Mouse (Mus musculus) brain, embryonic 18.5 days (tissue): ENCODE measurements around the gene Uck1.

Source experiments
- DNase-seq: peaks from one replicate; pipeline ENCODE4 v3.0.0-alpha.2; 2012; ENCODE audit warnings: low read depth, low spot score

The Uck1 gene

DNA sequence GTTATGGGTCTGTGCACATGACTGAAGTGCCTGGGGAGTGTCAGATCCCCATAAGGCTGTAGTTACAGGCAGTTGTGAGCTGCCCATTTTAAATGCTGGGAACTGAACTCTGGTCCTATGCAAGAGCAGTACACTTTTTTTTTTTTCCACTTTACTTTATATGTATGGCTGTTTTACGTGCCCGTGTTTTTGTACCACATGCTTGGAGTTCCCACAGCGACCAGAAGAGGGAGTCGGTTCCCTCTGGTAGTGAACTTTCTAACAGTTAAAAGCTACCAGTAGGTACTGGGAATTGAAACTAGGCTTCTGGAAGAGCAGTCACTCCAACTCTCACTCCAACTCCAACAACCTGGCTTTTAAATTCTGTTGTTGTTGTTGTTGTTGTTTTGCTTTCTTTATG is 676 bp upstream of the Uck1 start:
- DNase-seq = no peak

GRCm38 (mm10) chr2:32258887-32259533 is 949 bp downstream of the Uck1 start:
- DNase-seq = no peak

- no peak for DNase-seq
Observed at GRCm38 (mm10) chr2:32256273-32256672, 3.7 kb downstream of the Uck1 start.

DNA sequence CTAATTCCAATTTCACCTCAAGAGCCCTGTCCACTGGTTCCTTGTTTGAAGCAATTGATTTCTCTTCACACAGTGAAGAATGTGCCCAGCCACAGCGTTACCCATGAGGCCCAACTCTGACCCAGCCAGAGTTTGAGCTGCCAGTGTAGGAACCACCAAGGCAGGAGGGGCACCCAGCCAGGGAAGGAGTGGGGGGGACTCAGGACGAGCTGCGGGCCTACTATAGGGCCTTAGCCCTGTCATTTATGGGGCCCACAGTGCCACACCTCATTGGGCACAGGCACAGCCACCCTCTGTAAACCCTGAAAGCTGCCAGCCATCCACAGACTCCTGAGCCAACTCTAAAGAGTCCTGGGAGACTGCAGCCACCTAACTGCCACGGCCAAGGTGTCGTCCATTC is 5.4 kb downstream of the Uck1 start:
- DNase-seq = no peak

- DNase-seq = no peak
Observed at GRCm38 (mm10) chr2:32253352-32253751, 6.6 kb downstream of the Uck1 start.

DNA sequence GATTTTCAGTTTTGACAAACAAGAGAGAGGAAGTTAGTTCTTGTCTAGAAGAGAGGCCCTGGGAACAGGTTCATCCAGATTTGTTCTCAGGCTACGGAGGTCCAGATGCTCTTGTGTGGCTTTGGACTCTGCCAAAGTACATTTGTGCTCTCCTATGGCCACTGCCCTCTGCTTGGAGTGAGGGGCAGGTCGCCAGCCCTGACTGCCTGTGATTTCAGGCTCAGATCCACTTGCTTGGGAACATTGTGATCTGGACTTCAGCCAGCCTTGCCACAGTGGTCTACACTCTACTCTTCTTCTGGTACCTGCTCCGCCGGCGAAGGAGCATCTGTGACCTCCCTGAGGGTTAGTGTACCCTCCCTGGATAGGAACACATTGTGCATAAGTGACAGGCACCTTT is 7.3 kb downstream of the Uck1 start:
- no peak for DNase-seq

GRCm38 (mm10) chr2:32251791-32252527 is 8.0 kb downstream of the Uck1 start:
- no peak for DNase-seq

- no peak for DNase-seq
Observed at GRCm38 (mm10) chr2:32248377-32249361, 11.3 kb downstream of the Uck1 start.

DNA sequence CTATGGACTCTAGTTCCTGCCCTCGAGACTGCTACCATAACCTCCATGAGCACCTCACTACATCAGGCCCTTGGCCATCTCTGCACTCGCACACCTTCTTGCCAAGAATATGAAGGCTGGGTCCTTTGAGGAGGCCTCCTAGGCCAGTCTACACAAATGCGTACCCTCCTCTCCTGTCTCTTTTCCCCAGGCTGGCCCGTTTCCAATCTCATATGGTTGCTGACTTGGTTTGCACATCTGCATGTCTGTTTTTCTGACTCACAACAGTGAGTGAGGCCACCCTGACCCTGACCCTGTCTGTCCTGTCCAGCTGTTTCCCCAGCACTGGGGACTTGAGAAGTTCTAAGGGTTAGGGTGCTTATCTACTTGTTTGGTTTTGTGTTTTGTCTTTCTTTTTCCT is 13.2 kb downstream of the Uck1 start:
- DNase-seq = no peak

- no peak for DNase-seq
Observed at GRCm38 (mm10) chr2:32242986-32243385, 17.0 kb downstream of the Uck1 start.

DNA sequence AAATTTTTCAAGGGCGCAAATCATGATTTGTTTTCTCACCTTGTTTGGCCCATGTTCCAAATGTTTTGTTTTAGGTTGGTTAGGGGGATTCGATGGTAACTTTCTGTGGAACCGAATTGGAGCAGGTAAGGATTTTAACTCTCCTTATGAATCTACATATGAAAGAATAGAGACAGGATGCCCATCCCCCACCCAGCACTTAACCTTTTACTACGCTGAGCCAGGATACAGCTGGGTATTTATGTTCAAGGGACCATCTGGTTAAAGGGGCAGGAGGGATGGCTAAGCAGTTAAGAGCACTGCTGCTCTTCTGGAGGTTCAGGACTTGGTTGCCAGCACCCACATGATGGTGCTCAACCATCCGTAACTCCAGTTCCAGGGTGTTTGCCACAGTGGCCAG is 19.4 kb downstream of the Uck1 start:
- DNase-seq = no peak

- DNase-seq = no peak
Observed at GRCm38 (mm10) chr2:32238708-32239435, 21.1 kb downstream of the Uck1 start.

DNA sequence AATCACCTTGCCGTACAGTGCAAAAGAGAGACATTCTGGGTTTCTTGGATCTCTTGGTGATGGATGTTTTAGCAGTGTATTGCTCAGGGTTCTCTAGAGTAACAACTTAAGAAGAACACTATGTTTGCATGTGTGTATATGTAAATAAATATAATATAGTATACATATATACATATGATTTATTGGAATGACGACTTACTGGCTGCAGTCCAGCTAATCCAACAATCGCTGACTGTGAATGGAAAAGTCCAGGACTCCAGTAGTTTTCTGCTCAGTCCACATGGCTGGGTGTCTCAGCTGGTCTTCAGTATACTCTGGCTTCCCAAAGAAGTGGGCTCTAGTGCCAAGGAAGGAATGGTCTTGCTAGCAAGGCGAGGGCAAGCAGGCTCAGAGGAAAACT is 22.4 kb downstream of the Uck1 start:
- DNase-seq = no peak

DNA sequence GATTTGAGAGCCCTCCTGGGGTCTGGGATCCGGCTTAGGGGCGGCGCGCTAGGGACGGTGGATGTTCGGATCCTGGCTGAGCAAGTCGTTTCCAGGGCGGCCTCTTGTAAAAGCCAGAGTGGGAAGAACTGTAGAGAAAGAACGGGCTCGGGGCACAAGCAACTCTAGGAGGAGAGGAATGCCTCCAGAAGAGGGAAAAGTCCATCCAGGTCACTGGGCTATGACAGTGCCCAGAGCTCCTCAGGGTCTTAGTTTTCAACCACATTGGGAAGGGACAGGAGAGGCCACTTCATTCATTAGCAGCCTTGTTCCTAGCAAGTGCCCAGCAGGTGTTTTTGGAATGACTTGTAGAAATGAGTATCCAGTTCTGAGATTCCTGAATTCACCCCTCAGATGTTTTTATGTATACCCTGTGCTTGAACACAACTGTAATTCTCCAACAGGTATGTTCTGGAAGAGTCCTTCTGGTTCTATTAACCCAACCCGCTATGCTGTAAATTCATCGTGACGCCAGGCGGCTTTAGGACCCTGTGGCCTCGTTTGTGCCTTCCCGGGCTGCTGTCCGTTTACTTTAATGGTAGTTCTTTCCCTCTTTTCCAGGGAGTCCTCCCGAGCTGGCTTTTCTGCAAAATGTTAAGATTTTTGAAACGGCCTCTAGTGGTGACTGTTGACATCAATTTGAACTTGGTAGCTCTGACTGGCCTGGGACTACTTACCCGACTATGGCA is 23.0 kb downstream of the Uck1 start:
- DNase-seq = no peak

GRCm38 (mm10) chr2:32235886-32236759 is 23.8 kb downstream of the Uck1 start, which contains the start of gene Pomt1:
TSS of gene Pomt1 (plus strand) at chr2:32236590.
- peak; percentile 88 for DNase-seq

DNA sequence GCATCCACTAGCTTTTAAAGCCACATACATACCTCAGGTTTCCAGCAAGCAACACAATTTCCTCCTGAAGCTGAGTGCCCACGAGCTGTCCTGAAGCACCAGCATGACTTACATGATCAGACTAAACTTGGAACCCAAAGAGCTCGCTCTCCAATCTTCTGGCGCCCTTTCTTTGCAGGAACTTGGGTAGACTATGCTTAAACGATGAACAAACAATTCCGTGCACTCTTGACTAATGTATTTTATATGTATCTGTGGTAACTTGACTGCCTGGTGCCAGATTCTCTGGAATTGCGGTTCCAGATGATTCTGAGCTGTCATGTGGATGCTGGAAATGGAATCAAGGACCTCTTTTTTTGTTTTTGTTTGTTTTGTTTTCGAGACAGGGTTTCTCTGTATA is 24.5 kb downstream of the Uck1 start:
- DNase-seq = no peak

GRCm38 (mm10) chr2:32222057-32222456 is 37.9 kb downstream of the Uck1 start:
- no peak for DNase-seq

- DNase-seq = no peak
Observed at GRCm38 (mm10) chr2:32221577-32221976, 38.4 kb downstream of the Uck1 start.

DNA sequence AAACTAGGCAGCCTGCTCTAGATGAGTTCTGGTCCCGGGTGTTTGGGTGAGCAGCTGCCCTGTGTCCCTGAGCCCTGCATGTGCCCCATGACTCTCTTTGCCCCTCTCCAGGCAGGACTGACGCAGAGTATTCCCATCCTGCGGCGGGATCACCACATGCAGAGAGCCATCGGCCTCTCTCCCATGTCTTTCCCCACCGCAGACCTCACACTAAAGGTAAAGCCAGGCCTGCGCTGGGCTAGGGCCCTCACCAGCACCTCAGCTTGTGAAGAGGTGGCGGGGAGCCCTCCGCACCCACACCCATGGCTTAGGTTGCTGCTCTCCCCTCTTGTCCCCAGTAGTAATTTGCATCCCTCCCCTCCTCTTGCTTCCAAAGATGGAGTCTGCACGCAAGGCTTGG is 39.0 kb downstream of the Uck1 start:
- DNase-seq = no peak

- no peak for DNase-seq
Observed at GRCm38 (mm10) chr2:32220021-32220420, 39.9 kb downstream of the Uck1 start.
